Mouse (Mus musculus): ENCODE data around the gene Tinf2. TPM values are rescaled to one million over a fixed set of nuclear protein-coding genes. Genes with fewer than 3 reads are reported as not detected.

Gene Tinf2
- total RNA-seq, 1 experiment from 2014 or later = 68.2 TPM

- peak; percentile 70 for ATAC-seq (ENCODE audit: extremely low read depth, insufficient number of reproducible peaks, low FRiP score, poor library complexity, severe bottlenecking)
Observed at GRCm38 (mm10) chr14:55643060-55643907, 38.3 kb downstream of the Tinf2 start, which contains the start of gene Tm9sf1. Gene Tm9sf1 (minus strand): TSS chr14:55643806.

GRCm38 (mm10) chr14:55642679-55643059, 39.0 kb downstream of the Tinf2 start:
- no peak for ATAC-seq (ENCODE audit: extremely low read depth, insufficient number of reproducible peaks, low FRiP score, poor library complexity, severe bottlenecking)

- no peak for ATAC-seq (ENCODE audit: extremely low read depth, insufficient number of reproducible peaks, low FRiP score, poor library complexity, severe bottlenecking)
Observed at GRCm38 (mm10) chr14:55641291-55641690, 40.3 kb downstream of the Tinf2 start.

GRCm38 (mm10) chr14:55640816-55641215, 40.8 kb downstream of the Tinf2 start:
- ATAC-seq (ENCODE audit: extremely low read depth, insufficient number of reproducible peaks, low FRiP score, poor library complexity, severe bottlenecking) = no peak

- ATAC-seq (ENCODE audit: extremely low read depth, insufficient number of reproducible peaks, low FRiP score, poor library complexity, severe bottlenecking) = no peak
Observed at GRCm38 (mm10) chr14:55637795-55638194, 43.8 kb downstream of the Tinf2 start, which contains the start of gene Gm49378. Gene Gm49378 (minus strand): TSS chr14:55637895.

- peak; percentile 88 for ATAC-seq (ENCODE audit: extremely low read depth, insufficient number of reproducible peaks, low FRiP score, poor library complexity, severe bottlenecking)
Observed at GRCm38 (mm10) chr14:55635523-55636007, 46.1 kb downstream of the Tinf2 start, which contains the start of gene Ipo4. Gene Ipo4 (minus strand): TSS chr14:55635957.

GRCm38 (mm10) chr14:55634874-55635522, 46.6 kb downstream of the Tinf2 start:
- no peak for ATAC-seq (ENCODE audit: extremely low read depth, insufficient number of reproducible peaks, low FRiP score, poor library complexity, severe bottlenecking)

- ATAC-seq (ENCODE audit: extremely low read depth, insufficient number of reproducible peaks, low FRiP score, poor library complexity, severe bottlenecking) = peak; percentile 70
Observed at GRCm38 (mm10) chr14:55629312-55629711, 52.3 kb downstream of the Tinf2 start.

- no peak for ATAC-seq (ENCODE audit: extremely low read depth, insufficient number of reproducible peaks, low FRiP score, poor library complexity, severe bottlenecking)
Observed at GRCm38 (mm10) chr14:55628077-55628827, 53.4 kb downstream of the Tinf2 start.

Other genes with a start within 250 kb of the Tinf2 start
- gene Dhrs4, start 203.1 kb downstream of the Tinf2 start, total RNA-seq (2017) = 22.9 and 24.1 TPM in 2 replicates
- gene Carmil3, start 191.2 kb downstream of the Tinf2 start, total RNA-seq (2017) = 0.74 TPM in 1 of 2 replicates, not detected in the other
- gene Cpne6, start 171.4 kb downstream of the Tinf2 start, total RNA-seq (2017) = not detected in 2 replicates
- 0.12 TPM in 1 of 2 replicates, not detected in the other for gene Nrl, start 156.8 kb downstream of the Tinf2 start, total RNA-seq (2017)
- 38.6 and 38.8 TPM in 2 replicates for gene Pck2, start 141.6 kb downstream of the Tinf2 start, total RNA-seq (2017)
- 82.2 and 98.6 TPM in 2 replicates for gene Dcaf11, start 121.8 kb downstream of the Tinf2 start, total RNA-seq (2017)
- 6.9 and 9.1 TPM in 2 replicates for gene A730061H03Rik, start 121.4 kb downstream of the Tinf2 start, total RNA-seq (2017)
- gene Fitm1, start 106.2 kb downstream of the Tinf2 start, total RNA-seq (2017) = not detected in 2 replicates
- gene Psme1, start 103.7 kb downstream of the Tinf2 start, total RNA-seq (2017) = 254 and 295 TPM in 2 replicates
- 5.0 TPM in 2 replicates for gene Emc9, start 96.5 kb downstream of the Tinf2 start, total RNA-seq (2017)
- 164 and 175 TPM in 2 replicates for gene Psme2, start 90.7 kb downstream of the Tinf2 start, total RNA-seq (2017)
- gene Rnf31, start 90.1 kb downstream of the Tinf2 start, total RNA-seq (2017) = 73.4 and 82.3 TPM in 2 replicates
- gene Irf9, start 78.2 kb downstream of the Tinf2 start, total RNA-seq (2017) = 163 and 164 TPM in 2 replicates
- gene Rec8, start 63.8 kb downstream of the Tinf2 start, total RNA-seq (2017) = not detected in 2 replicates
- 4.2 and 11.3 TPM in 2 replicates for gene Ipo4, start 45.9 kb downstream of the Tinf2 start, total RNA-seq (2017)
- 2.1 and 2.8 TPM in 2 replicates for gene Gm49378, start 43.9 kb downstream of the Tinf2 start, total RNA-seq (2017)
- gene Tm9sf1, start 38.0 kb downstream of the Tinf2 start, total RNA-seq (2017) = 40.7 and 42.5 TPM in 2 replicates
- 0.98 and 2.1 TPM in 2 replicates for gene Tssk4, start 31.6 kb downstream of the Tinf2 start, total RNA-seq (2017)
- gene Mdp1, start 21.3 kb downstream of the Tinf2 start, total RNA-seq (2017) = 40.6 and 42.1 TPM in 2 replicates
- 27.5 and 44.8 TPM in 2 replicates for gene Gmpr2, start 9.9 kb downstream of the Tinf2 start, total RNA-seq (2017)
- gene Nedd8, start 9.7 kb downstream of the Tinf2 start, total RNA-seq (2017) = 158 and 211 TPM in 2 replicates
- gene Tgm1, start 32.1 kb upstream of the Tinf2 start, total RNA-seq (2017) = 6.9 and 9.5 TPM in 2 replicates
- gene Rabggta, start 40.4 kb upstream of the Tinf2 start, total RNA-seq (2017) = 27.2 and 36.8 TPM in 2 replicates
- 20.4 and 28.0 TPM in 2 replicates for gene Dhrs1, start 63.9 kb upstream of the Tinf2 start, total RNA-seq (2017)
- gene Nop9, start 63.9 kb upstream of the Tinf2 start, total RNA-seq (2017) = 12.1 and 15.8 TPM in 2 replicates
- gene Cideb, start 76.6 kb upstream of the Tinf2 start, total RNA-seq (2017) = 0.49 TPM in 1 of 2 replicates, not detected in the other
- 0.25 and 0.81 TPM in 2 replicates for gene Ltb4r2, start 79.6 kb upstream of the Tinf2 start, total RNA-seq (2017)
- 12.9 and 14.6 TPM in 2 replicates for gene Ltb4r1, start 84.1 kb upstream of the Tinf2 start, total RNA-seq (2017)
- gene Adcy4, start 102.3 kb upstream of the Tinf2 start, total RNA-seq (2017) = 0.49 TPM in 1 of 2 replicates, not detected in the other
- gene Ripk3, start 107.0 kb upstream of the Tinf2 start, total RNA-seq (2017) = 17.3 and 30.9 TPM in 2 replicates
- gene Nfatc4, start 141.3 kb upstream of the Tinf2 start, total RNA-seq (2017) = not detected in 2 replicates
- 0.23 and 0.25 TPM in 2 replicates for gene Nynrin, start 172.2 kb upstream of the Tinf2 start, total RNA-seq (2017)
- gene Cbln3, start 202.6 kb upstream of the Tinf2 start, total RNA-seq (2017) = 0.37 TPM in 1 of 2 replicates, not detected in the other
- 157 and 158 TPM in 2 replicates for gene Khnyn, start 203.1 kb upstream of the Tinf2 start, total RNA-seq (2017)
- 9.7 and 16.3 TPM in 2 replicates for gene Sdr39u1, start 218.5 kb upstream of the Tinf2 start, total RNA-seq (2017)